Mouse (Mus musculus) frontal cortex, postnatal 14 days (tissue): ENCODE measurements around the gene Xpr1.

ENCODE experiments used
- DNase-seq, 2 experiments: peaks; one replicate each; pipeline ENCODE4 v3.0.0; 2022; ENCODE audit warnings: low spot score in 2 of 2

The Xpr1 gene

GRCm38 (mm10) chr1:155407697-155408576, 9.3 kb downstream of the Xpr1 start:
- no peak for DNase-seq

- DNase-seq: no peak
These were observed 17.2 kb downstream of the Xpr1 start for GRCm38 (mm10) chr1:155400056-155400455.

GRCm38 (mm10) chr1:155394829-155395228, 22.4 kb downstream of the Xpr1 start:
- DNase-seq: no peak

- no peak for DNase-seq
These were observed 23.2 kb downstream of the Xpr1 start for GRCm38 (mm10) chr1:155394021-155394420.

GRCm38 (mm10) chr1:155392825-155393224, 24.4 kb downstream of the Xpr1 start:
- DNase-seq: no peak

- no peak for DNase-seq
These were observed 25.7 kb downstream of the Xpr1 start for GRCm38 (mm10) chr1:155391537-155391936.

GRCm38 (mm10) chr1:155388418-155388817, 28.8 kb downstream of the Xpr1 start:
- DNase-seq: no peak

- no peak for DNase-seq
These were observed 30.7 kb downstream of the Xpr1 start for GRCm38 (mm10) chr1:155386551-155386950.

- DNase-seq: no peak
These were observed 33.6 kb downstream of the Xpr1 start for GRCm38 (mm10) chr1:155383319-155384302.

- no peak for DNase-seq
These were observed 35.3 kb downstream of the Xpr1 start for GRCm38 (mm10) chr1:155381931-155382330.

- no peak for DNase-seq
These were observed 37.9 kb downstream of the Xpr1 start for GRCm38 (mm10) chr1:155379289-155379688.

- no peak for DNase-seq
These were observed 44.4 kb downstream of the Xpr1 start for GRCm38 (mm10) chr1:155372821-155373220.

GRCm38 (mm10) chr1:155370075-155370658, 47.0 kb downstream of the Xpr1 start:
- DNase-seq: no peak

- no peak for DNase-seq
These were observed 50.8 kb downstream of the Xpr1 start for GRCm38 (mm10) chr1:155366366-155366765.

GRCm38 (mm10) chr1:155361502-155362126, 55.6 kb downstream of the Xpr1 start:
- DNase-seq: no peak

GRCm38 (mm10) chr1:155353096-155353495, 64.1 kb downstream of the Xpr1 start:
- no peak for DNase-seq

GRCm38 (mm10) chr1:155351527-155351926, 65.7 kb downstream of the Xpr1 start:
- DNase-seq: no peak

GRCm38 (mm10) chr1:155348491-155348890, 68.7 kb downstream of the Xpr1 start:
- DNase-seq: no peak

- DNase-seq: no peak
These were observed 69.9 kb downstream of the Xpr1 start for GRCm38 (mm10) chr1:155347339-155347738.

GRCm38 (mm10) chr1:155344019-155344418, 73.2 kb downstream of the Xpr1 start:
- DNase-seq: no peak

- no peak for DNase-seq
These were observed 77.6 kb downstream of the Xpr1 start for GRCm38 (mm10) chr1:155339622-155340021.

GRCm38 (mm10) chr1:155337315-155337714, 79.9 kb downstream of the Xpr1 start:
- no peak for DNase-seq
